Mouse (Mus musculus): ENCODE measurements around the gene Glce.

Glce gene

GRCm38 (mm10) chr9:62122508-62123215 is at the start of gene Glce:
TSS of gene Glce (minus strand) at chr9:62122655.
- peak; percentile 99 for DNase-seq (ENCODE audit: low spot score)

- DNase-seq (ENCODE audit: low spot score): no peak
Observed at GRCm38 (mm10) chr9:62172239-62172638, 49.8 kb upstream of the Glce start.

- no peak for DNase-seq (ENCODE audit: low spot score)
Observed at GRCm38 (mm10) chr9:62170921-62171320, 48.5 kb upstream of the Glce start.

- DNase-seq (ENCODE audit: low spot score): no peak
Observed at GRCm38 (mm10) chr9:62166621-62167020, 44.2 kb upstream of the Glce start.

GRCm38 (mm10) chr9:62166186-62166585 is 43.7 kb upstream of the Glce start:
- no peak for DNase-seq (ENCODE audit: low spot score)

- DNase-seq (ENCODE audit: low spot score): no peak
Observed at GRCm38 (mm10) chr9:62162889-62163291, 40.4 kb upstream of the Glce start.

- no peak for DNase-seq (ENCODE audit: low spot score)
Observed at GRCm38 (mm10) chr9:62160788-62161187, 38.3 kb upstream of the Glce start.

GRCm38 (mm10) chr9:62158746-62159145 is 36.3 kb upstream of the Glce start:
- DNase-seq (ENCODE audit: low spot score): no peak

- no peak for DNase-seq (ENCODE audit: low spot score)
Observed at GRCm38 (mm10) chr9:62155821-62156220, 33.4 kb upstream of the Glce start.

- no peak for DNase-seq (ENCODE audit: low spot score)
Observed at GRCm38 (mm10) chr9:62155400-62155799, 32.9 kb upstream of the Glce start.

- DNase-seq (ENCODE audit: low spot score): no peak
Observed at GRCm38 (mm10) chr9:62154956-62155355, 32.5 kb upstream of the Glce start.

GRCm38 (mm10) chr9:62154551-62154950 is 32.1 kb upstream of the Glce start:
- no peak for DNase-seq (ENCODE audit: low spot score)

GRCm38 (mm10) chr9:62153263-62153662 is 30.8 kb upstream of the Glce start:
- no peak for DNase-seq (ENCODE audit: low spot score)

- no peak for DNase-seq (ENCODE audit: low spot score)
Observed at GRCm38 (mm10) chr9:62152506-62152905, 30.1 kb upstream of the Glce start.

- DNase-seq (ENCODE audit: low spot score): no peak
Observed at GRCm38 (mm10) chr9:62145198-62145597, 22.7 kb upstream of the Glce start.

GRCm38 (mm10) chr9:62143428-62143827 is 21.0 kb upstream of the Glce start:
- DNase-seq (ENCODE audit: low spot score): no peak

GRCm38 (mm10) chr9:62139027-62139426 is 16.6 kb upstream of the Glce start:
- no peak for DNase-seq (ENCODE audit: low spot score)

- DNase-seq (ENCODE audit: low spot score): no peak
Observed at GRCm38 (mm10) chr9:62137259-62137658, 14.8 kb upstream of the Glce start.

GRCm38 (mm10) chr9:62132005-62132782 is 9.7 kb upstream of the Glce start:
- no peak for DNase-seq (ENCODE audit: low spot score)

- no peak for DNase-seq (ENCODE audit: low spot score)
Observed at GRCm38 (mm10) chr9:62130746-62131145, 8.3 kb upstream of the Glce start.

GRCm38 (mm10) chr9:62128056-62128455 is 5.6 kb upstream of the Glce start:
- no peak for DNase-seq (ENCODE audit: low spot score)

- no peak for DNase-seq (ENCODE audit: low spot score)
Observed at GRCm38 (mm10) chr9:62125986-62126575, 3.6 kb upstream of the Glce start.

- DNase-seq (ENCODE audit: low spot score): no peak
Observed at GRCm38 (mm10) chr9:62124266-62124665, 1.8 kb upstream of the Glce start.
